Mouse (Mus musculus) spleen, postnatal 10 days (tissue): Measurements from ENCODE around the gene Ak9.

Experiments used
- DNase-seq, 2 experiments: peaks; one replicate each; pipeline ENCODE4 v3.0.0; 2021 to 2022; ENCODE audit warnings: low spot score in 2 of 2

The Ak9 gene

GRCm38 (mm10) chr10:41303639-41304444 is at the start of gene Ak9:
Gene Ak9 (plus strand): TSS chr10:41303980.
- DNase-seq, result peak; percentile 79 to 95

DNA sequence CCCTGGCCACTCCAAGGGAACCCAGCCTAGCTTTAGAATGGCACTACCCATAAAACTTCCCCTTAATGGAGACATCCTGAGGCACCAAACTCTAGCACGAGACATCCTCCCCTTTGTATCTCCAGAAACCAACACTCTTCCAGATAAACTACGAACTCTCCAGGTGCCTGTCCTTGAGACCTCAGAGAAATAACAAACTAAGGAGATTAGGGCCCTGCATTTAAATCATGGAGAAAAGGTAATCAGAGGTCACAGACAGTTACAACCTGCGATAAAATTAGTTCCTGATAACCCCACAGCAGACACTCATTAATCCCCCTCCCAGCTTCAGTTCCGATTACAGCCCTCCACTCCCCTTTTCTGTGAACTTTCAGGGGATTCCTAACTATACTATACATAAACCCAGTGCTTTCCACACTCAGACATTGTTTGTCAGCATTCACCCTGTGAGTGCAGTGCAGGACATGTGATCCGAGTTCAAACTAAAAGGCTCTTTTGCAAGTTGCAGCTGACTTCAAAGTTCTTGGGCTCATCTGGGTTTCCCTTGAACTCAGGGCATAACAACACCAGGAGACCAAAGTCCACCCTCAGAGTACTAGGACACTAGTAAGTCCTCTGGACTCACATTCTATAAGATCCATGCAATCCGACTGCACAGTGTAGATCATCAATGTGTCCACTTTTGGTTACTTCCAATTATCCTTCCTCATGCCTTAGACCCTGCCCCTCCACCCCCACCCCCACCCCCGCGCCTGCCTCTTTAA is 43.4 kb upstream of the Ak9 start:
- no peak for DNase-seq

GRCm38 (mm10) chr10:41261218-41261617 is 42.6 kb upstream of the Ak9 start:
- no peak for DNase-seq

- no peak for DNase-seq
These were observed 41.9 kb upstream of the Ak9 start for GRCm38 (mm10) chr10:41261889-41262288.

DNA sequence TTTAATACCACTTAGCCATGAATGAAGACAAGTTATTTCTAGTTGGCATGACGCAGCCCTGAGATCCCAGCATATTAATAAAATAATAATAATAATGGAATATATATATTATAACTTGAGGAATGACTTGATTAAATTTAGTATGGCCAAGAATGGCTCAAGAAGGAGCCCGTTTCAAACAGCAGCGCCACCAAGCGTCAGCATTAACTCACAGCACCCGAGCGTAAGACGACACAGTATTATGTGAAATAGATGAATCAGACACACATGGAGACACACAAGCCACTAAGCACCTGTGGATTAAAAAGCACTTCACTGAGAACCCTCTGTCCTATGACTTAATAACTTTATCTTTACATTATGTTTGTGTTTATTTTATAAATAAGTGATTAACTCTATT is 31.9 kb upstream of the Ak9 start:
- peak in 1 of 2 experiments; percentile 61 for DNase-seq

- DNase-seq, result no peak
These were observed 28.9 kb upstream of the Ak9 start for GRCm38 (mm10) chr10:41274871-41275270.

GRCm38 (mm10) chr10:41278808-41279207 is 25.0 kb upstream of the Ak9 start:
- no peak for DNase-seq

GRCm38 (mm10) chr10:41280177-41280576 is 23.6 kb upstream of the Ak9 start:
- DNase-seq, result no peak

DNA sequence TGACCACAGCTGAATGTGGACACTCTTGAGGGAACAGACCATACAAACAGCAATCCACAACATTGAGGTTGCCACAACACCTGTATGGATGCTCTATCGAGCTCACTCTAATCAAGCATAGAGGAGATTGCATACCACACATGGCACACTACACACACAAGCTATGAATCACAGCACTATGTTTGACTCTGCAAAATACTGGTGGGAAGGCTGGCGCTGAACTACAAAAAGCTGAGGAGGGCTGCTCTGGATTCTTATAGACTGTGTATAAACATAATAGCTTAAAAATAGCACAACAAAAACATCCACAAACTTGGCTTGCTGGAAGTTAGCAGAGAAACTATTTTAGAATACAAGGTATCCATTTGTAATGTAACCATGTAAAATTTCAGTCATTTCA is 23.0 kb upstream of the Ak9 start:
- DNase-seq, result no peak

DNA sequence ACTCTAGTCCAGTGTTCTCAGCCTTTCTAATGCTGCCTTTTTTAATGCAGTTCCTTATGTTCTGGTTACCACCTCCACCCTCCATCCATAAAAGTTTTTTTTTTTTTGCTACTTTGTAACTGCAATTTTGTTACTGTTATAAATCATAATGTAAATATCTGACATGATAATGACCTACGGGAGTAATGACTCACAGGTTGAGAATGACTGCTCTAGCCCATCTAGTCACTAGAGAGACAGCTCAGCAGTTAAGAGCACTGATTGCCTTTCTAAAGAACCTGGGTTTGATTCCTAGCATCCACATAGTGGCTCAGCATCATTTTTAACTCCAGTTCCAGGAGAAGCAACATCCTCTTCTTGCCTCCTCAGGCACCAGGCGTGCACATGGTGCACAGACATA is 21.7 kb upstream of the Ak9 start:
- no peak for DNase-seq

- DNase-seq, result no peak
These were observed 16.2 kb upstream of the Ak9 start for GRCm38 (mm10) chr10:41287618-41288017.

GRCm38 (mm10) chr10:41288074-41288473 is 15.7 kb upstream of the Ak9 start:
- DNase-seq, result no peak

- DNase-seq, result peak; percentile 77 to 92
These were observed 14.9 kb upstream of the Ak9 start for GRCm38 (mm10) chr10:41288771-41289415.

GRCm38 (mm10) chr10:41291021-41291420 is 12.8 kb upstream of the Ak9 start:
- DNase-seq, result no peak

- DNase-seq, result no peak
These were observed 10.8 kb upstream of the Ak9 start for GRCm38 (mm10) chr10:41293019-41293418.

DNA sequence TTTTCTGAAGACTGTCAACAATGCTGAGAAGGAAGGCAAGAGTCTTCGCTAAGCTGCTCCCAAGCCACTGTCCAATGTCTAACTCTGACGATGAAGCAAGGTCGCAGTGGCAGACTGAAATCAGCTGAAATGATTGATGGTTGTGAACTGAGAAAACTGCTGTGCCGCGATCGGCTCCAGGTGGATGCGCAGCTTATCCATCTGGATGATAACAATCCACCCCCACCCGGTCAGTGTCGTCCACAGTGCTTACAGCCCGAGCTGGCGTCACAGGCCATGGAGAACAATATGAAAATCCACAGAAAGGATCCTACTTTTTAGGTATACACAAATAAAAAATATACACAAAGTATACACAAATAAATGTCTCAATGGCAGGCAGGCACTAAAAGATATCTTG is 9.0 kb upstream of the Ak9 start:
- no peak for DNase-seq

GRCm38 (mm10) chr10:41295145-41295544 is 8.6 kb upstream of the Ak9 start:
- DNase-seq, result peak in 1 of 2 experiments; percentile 23

GRCm38 (mm10) chr10:41300161-41300560 is 3.6 kb upstream of the Ak9 start:
- no peak for DNase-seq

GRCm38 (mm10) chr10:41302689-41303431 is 920 bp upstream of the Ak9 start, which contains the start of gene Fig4:
Gene Fig4 (minus strand): TSS chr10:41303260.
- DNase-seq, result peak; percentile 84 to 96

- no peak for DNase-seq
These were observed 1.2 kb downstream of the Ak9 start for GRCm38 (mm10) chr10:41304961-41305455.

- no peak for DNase-seq
These were observed 4.4 kb downstream of the Ak9 start for GRCm38 (mm10) chr10:41308205-41308604.

DNA sequence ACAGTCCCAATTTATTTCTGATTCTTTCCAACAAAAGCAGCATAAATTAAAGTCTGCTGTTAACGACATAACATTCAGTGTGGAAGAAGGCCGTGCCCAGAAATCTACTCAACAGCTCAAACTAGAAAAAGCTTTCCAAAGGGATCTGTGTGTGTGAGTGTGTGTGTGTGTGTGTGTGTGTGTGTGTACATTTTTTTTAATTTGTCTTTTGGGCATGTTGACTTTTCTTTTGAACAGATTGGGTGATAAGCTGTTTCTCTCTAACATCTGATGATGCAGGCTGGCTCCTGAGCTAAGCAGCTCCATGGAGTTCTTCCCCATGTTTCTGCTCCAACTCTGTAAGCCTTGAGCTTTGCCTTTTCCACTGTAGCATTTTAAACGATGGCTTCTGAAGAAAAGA is 12.1 kb downstream of the Ak9 start:
- DNase-seq, result no peak
